Mouse (Mus musculus) liver, embryonic 14.5 days (tissue): Measurements from ENCODE around the gene Acer1. TPM values are rescaled to one million over a fixed set of nuclear protein-coding genes. Genes with fewer than 3 reads are reported as not detected.

Experiments
- ATAC-seq: fragments of 200-750 bp; cut with Nextera tagmentation; 2 replicates; pipeline ENCODE4 v1.8.0; 2017; ENCODE audit warnings: moderate number of reproducible peaks, mild to moderate bottlenecking, moderate library complexity; ENCODE audit not compliant: insufficient read depth
- DNase-seq, 3 experiments: peaks; one replicate each; pipeline ENCODE4 v3.0.0-alpha.2; 2012 to 2013; ENCODE audit warnings: low read depth in 3 of 3, low spot score in 3 of 3
- H3K27ac ChIP-seq: fragments of 300-500 bp; sonication (generic); 2 replicates; pipeline ENCODE4 v1.5.1; 2014; ENCODE audit warnings: moderate library complexity, mild to moderate bottlenecking, control low read depth, inconsistent platforms
- H3K27me3 ChIP-seq: fragments of 300-500 bp; sonication (generic); 2 replicates; pipeline ENCODE4 v1.6.1; 2014; ENCODE audit warnings: mild to moderate bottlenecking, low read length, moderate library complexity; ENCODE audit not compliant: control insufficient read depth, insufficient read depth
- H3K36me3 ChIP-seq: fragments of 300-500 bp; sonication (generic); replicated peaks from 2 replicates; pipeline ENCODE4 v1.6.1; 2014; ENCODE audit warnings: low read depth; ENCODE audit not compliant: control insufficient read depth, insufficient read depth
- H3K4me1 ChIP-seq, 2 experiments: fragments of 200-500 bp in 1 of 2; fragments of 300-500 bp in 1 of 2; sonication (generic) in 1 of 2; replicated peaks; 2 replicates each; pipeline ENCODE4 v1.6.1; 2012 to 2014; ENCODE audit warnings: antibody characterized with exemption in 1 of 2, inconsistent platforms in 1 of 2, low read length in 1 of 2; ENCODE audit not compliant: control insufficient read depth in 2 of 2, insufficient read depth in 2 of 2
- H3K4me2 ChIP-seq: fragments of 300-500 bp; sonication (generic); 2 replicates; pipeline ENCODE4 v1.6.1; 2014; ENCODE audit warnings: low read depth, mild to moderate bottlenecking, control low read depth, moderate library complexity
- H3K4me3 ChIP-seq, 2 experiments: fragments of 200-500 bp in 1 of 2; fragments of 300-500 bp in 1 of 2; sonication (generic) in 1 of 2; 2 replicates each; pipeline ENCODE4 v1.5.1; 2012 to 2014; ENCODE audit warnings: low read depth in 2 of 2, low read length in 2 of 2, mild to moderate bottlenecking in 2 of 2, control low read depth in 1 of 2, inconsistent platforms in 1 of 2, moderate library complexity in 1 of 2; ENCODE audit not compliant: insufficient read depth in 1 of 2
- H3K9ac ChIP-seq: fragments of 300-500 bp; sonication (generic); replicated peaks from 2 replicates; pipeline ENCODE4 v1.6.1; 2014; ENCODE audit warnings: mild to moderate bottlenecking, control low read depth, moderate library complexity
- H3K9me3 ChIP-seq: fragments of 300-500 bp; sonication (generic); 2 replicates; pipeline ENCODE4 v1.6.1; 2016; ENCODE audit warnings: low read length, mixed read lengths; ENCODE audit not compliant: control insufficient read depth
- CTCF ChIP-seq: IDR thresholded peaks from 2 replicates; pipeline ENCODE4 v1.5.1; 2016; ENCODE audit warnings: antibody characterized with exemption, low read depth, control low read depth
- EP300 ChIP-seq: IDR thresholded peaks from 2 replicates; pipeline ENCODE4 v1.6.1; 2016; ENCODE audit warnings: antibody characterized with exemption, low read depth
- WGBS: fragments of 180-500 bp; shearing (Covaris S2); extraction: QIAGEN DNeasy Blood & Tissue Kit; methylation state at CpG from one replicate; pipeline ENCODE4 v1.1.7; 2014; ENCODE audit not compliant: insufficient replicate concordance; 5-methylcytosine and 5-hydroxymethylcytosine counted together
- polyA plus RNA-seq, 2 experiments: library from polyadenylated mRNA; depleted of rRNA in 1 of 2; stranded (reverse) in 1 of 2; unstranded in 1 of 2; fragments of >200 nt; fragmentation: Nextera tagmentation in 1 of 2; extraction: Ambion mirVana in 1 of 2; gene quantifications; 2 replicates each; pipeline versions ENCODE4 v1.2.1 to v1.2.3; 2012 to 2014

Gene Acer1
- polyA plus RNA-seq, 2 experiments = not detected

GRCm38 (mm10) chr17:57019693-57020092, 37.8 kb upstream of the Acer1 start:
- ATAC-seq = peak; percentile 82
- peak overlapping the region; percentile 23 for H3K4me2 ChIP-seq
- H3K27me3 ChIP-seq = no peaks in the 10 kb centered on the region
- H3K36me3 ChIP-seq = peaks cover 31% of the 10 kb centered on the region
- peak; percentile 91 for TF ChIP-seq EP300
- no peak for TF ChIP-seq CTCF
- H3K4me1 ChIP-seq = peaks cover 13 to 23% of the 10 kb centered on the region in 2 experiments
- H3K9ac ChIP-seq = peak overlapping the region; percentile 43
- H3K4me3 ChIP-seq = no peak overlapping the region
- H3K9me3 ChIP-seq = no peaks in the 10 kb centered on the region
- DNase-seq = peak in 2 of 3 experiments; percentile 65 to 66
- 18% methylated on average over 2 of the region's 2 CpGs for WGBS
- peak overlapping the region; percentile 80 for H3K27ac ChIP-seq

- no peak for DNase-seq
- H3K9me3 ChIP-seq = no peaks in the 10 kb centered on the region
- 66% methylated on average over 13 of the region's 13 CpGs for WGBS
- ATAC-seq = no peak
- peaks cover 17 to 21% of the 10 kb centered on the region in 2 experiments for H3K4me1 ChIP-seq
- peaks cover 16% of the 10 kb centered on the region for H3K36me3 ChIP-seq
- TF ChIP-seq CTCF = no peak
- TF ChIP-seq EP300 = no peak
- peak overlapping the region; percentile 84 for H3K27ac ChIP-seq
- H3K4me3 ChIP-seq = peak overlapping the region; percentile 73 to 77
- peak overlapping the region; percentile 90 for H3K4me2 ChIP-seq
- peak overlapping the region; percentile 81; the same call in 1 of the 2 replicates for H3K9ac ChIP-seq
- no peaks in the 10 kb centered on the region for H3K27me3 ChIP-seq
Observed at GRCm38 (mm10) chr17:57012245-57012795, 30.4 kb upstream of the Acer1 start.

DNA sequence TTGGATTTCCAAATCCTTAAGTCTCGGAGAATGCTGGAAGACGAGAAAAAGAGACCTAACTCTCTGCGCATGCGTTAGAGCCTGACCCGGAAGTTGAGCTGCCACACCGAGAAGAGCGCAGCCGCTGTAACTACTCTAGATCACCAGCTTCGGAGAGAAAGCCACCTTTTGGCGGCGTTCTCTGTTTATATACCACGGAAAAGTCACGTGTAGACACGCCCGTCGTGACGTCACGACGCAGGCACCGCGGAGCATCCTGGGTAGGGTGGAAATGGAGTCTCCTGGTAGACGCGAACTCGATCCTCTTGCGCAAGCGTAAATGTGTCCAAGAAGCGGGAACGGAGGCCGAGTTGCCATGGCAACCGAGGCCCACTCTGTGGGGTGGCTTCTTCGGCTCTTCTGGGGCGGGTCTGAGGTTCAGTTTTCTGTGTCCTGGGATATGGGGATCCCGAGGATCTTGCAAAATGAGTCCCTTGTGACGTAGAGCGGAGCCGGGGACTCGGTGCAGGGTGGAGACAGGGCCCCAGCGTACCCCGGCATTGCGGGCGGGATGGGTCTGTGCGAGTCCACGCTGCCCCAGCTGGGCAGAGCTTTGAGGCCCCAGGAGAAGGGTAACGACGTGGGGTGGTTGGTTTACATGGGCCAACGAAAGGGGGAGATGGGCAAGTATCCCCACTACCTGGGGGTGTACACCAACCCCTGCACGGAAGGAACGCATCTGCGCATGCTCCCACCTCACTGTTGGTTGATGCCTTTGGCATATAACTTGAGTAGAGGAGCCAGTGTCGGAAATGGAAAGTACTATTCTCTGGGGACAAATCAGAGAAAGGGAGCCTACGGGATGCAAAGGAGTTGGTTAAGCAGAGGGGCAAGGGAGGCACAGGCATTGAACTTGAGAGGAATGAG, 29.6 kb upstream of the Acer1 start, which contains the start of the genes Gtf2f1 and Gm17949:
Gene Gtf2f1, minus strand, starts transcription at position 53 of the 906 bp plus-strand sequence.
Gene Gm17949, plus strand, starts transcription at position 234 of the 906 bp plus-strand sequence.
- TF ChIP-seq EP300 (no peak; the same call in 1 of the 2 replicates), CTCF (peak; percentile 35)
- Histone ChIP-seq H3K9me3 (no peaks in the 10 kb centered on the region), H3K36me3 (peaks cover 21% of the 10 kb centered on the region), H3K4me2 (peak within 1 kb of the TSS; percentile 90), H3K27ac (peak within 1 kb of the TSS; percentile 84), H3K4me1 (peaks cover 17 to 21% of the 10 kb centered on the region in 2 experiments), H3K4me3 (peak within 1 kb of the TSS; percentile 73 to 93), H3K9ac (peak within 1 kb of the TSS; percentile 92), H3K27me3 (no peaks in the 10 kb centered on the region)
- 2% methylated on average over 51 of the region's 51 CpGs for WGBS
- peak; percentile 87 for ATAC-seq
- peak; percentile 93 to 97 (median 94) for DNase-seq

- H3K4me1 ChIP-seq = peaks cover 17 to 19% of the 10 kb centered on the region in 2 experiments
- peak overlapping the region; percentile 90 for H3K4me2 ChIP-seq
- H3K36me3 ChIP-seq = peaks cover 27% of the 10 kb centered on the region
- 0% methylated on average over 19 of the region's 19 CpGs for WGBS
- TF ChIP-seq EP300 (no peak; the same call in 1 of the 2 replicates), CTCF (no peak)
- peak overlapping the region; percentile 92 for H3K9ac ChIP-seq
- H3K27me3 ChIP-seq = no peaks in the 10 kb centered on the region
- peak; percentile 56 for ATAC-seq
- DNase-seq = no peak
- H3K27ac ChIP-seq = peak overlapping the region; percentile 84
- H3K4me3 ChIP-seq = peak overlapping the region; percentile 73 to 93
- H3K9me3 ChIP-seq = no peaks in the 10 kb centered on the region
Observed at GRCm38 (mm10) chr17:57010911-57011235, 28.9 kb upstream of the Acer1 start.
